Mouse (Mus musculus): ENCODE measurements at regions not wholly inside any gene's neighbourhood (a gene's known extent, or its start where the extent isn't known, plus 50 kb on each side); places are given as distances from the start of the nearest gene placed in this dataset.

- WGBS (ENCODE audit: insufficient replicate concordance) = 70% methylated on average over 8 of the region's 8 CpGs
- TF ChIP-seq CTCF (IDR thresholded peaks at IDR 0.05; ENCODE audit: low read depth) (no peak), EP300 (IDR thresholded peaks at IDR 0.05; ENCODE audit: low read depth) (no peak)
- Histone ChIP-seq H3K9ac (replicated peaks) (no peak overlapping the region), H3K27me3 (ENCODE audit: control insufficient read depth, insufficient read depth, low read length) (no peaks in the 10 kb centered on the region), H3K4me2 (ENCODE audit: low read depth) (no peak overlapping the region), H3K4me1 (replicated peaks; ENCODE audit: control insufficient read depth in 2 of 2, insufficient read depth in 2 of 2, low read length in 1 of 2) (no peaks in the 10 kb centered on the region), H3K27ac (no peak overlapping the region), H3K9me3 (ENCODE audit: control insufficient read depth, low read length) (no peaks in the 10 kb centered on the region), H3K36me3 (replicated peaks; ENCODE audit: control insufficient read depth, insufficient read depth, low read depth) (no peaks in the 10 kb centered on the region), H3K4me3 (ENCODE audit: insufficient read depth in 1 of 2, low read depth in 2 of 2, low read length in 2 of 2) (no peak overlapping the region)
- no peak for ATAC-seq (ENCODE audit: insufficient read depth)
- no peak for DNase-seq (ENCODE audit: low read depth in 3 of 3, low spot score in 3 of 3)
Observed at GRCm38 (mm10) chr3:41436238-41436637, 119.3 kb upstream of the Jade1 start.

- no peak for DNase-seq (ENCODE audit: low read depth in 3 of 3, low spot score in 3 of 3)
Observed at GRCm38 (mm10) chr3:41433106-41433505, 122.4 kb upstream of the Jade1 start.

GRCm38 (mm10) chr3:41432376-41432775, 123.2 kb upstream of the Jade1 start:
- ATAC-seq (ENCODE audit: insufficient read depth) (no peak), DNase-seq (ENCODE audit: low read depth in 3 of 3, low spot score in 3 of 3) (no peak)
- H3K9ac ChIP-seq (replicated peaks) = no peak overlapping the region
- no peak overlapping the region for H3K4me2 ChIP-seq (ENCODE audit: low read depth)
- no peaks in the 10 kb centered on the region for H3K9me3 ChIP-seq (ENCODE audit: control insufficient read depth, low read length)
- H3K27me3 ChIP-seq (ENCODE audit: control insufficient read depth, insufficient read depth, low read length) = no peaks in the 10 kb centered on the region
- H3K4me1 ChIP-seq (replicated peaks; ENCODE audit: control insufficient read depth in 2 of 2, insufficient read depth in 2 of 2, low read length in 1 of 2) = no peaks in the 10 kb centered on the region
- no peak overlapping the region for H3K4me3 ChIP-seq (ENCODE audit: insufficient read depth in 1 of 2, low read depth in 2 of 2, low read length in 2 of 2)
- TF ChIP-seq EP300 (IDR thresholded peaks at IDR 0.05; ENCODE audit: low read depth) (no peak), CTCF (IDR thresholded peaks at IDR 0.05; ENCODE audit: low read depth) (no peak)
- 58% methylated on average over 5 of the region's 5 CpGs for WGBS (ENCODE audit: insufficient replicate concordance)
- H3K27ac ChIP-seq = no peak overlapping the region
- no peaks in the 10 kb centered on the region for H3K36me3 ChIP-seq (replicated peaks; ENCODE audit: control insufficient read depth, insufficient read depth, low read depth)

More at GRCm38 (mm10) chr3:41433106-41433505, 122.4 kb upstream of the Jade1 start:
- WGBS (ENCODE audit: insufficient replicate concordance) = 56% methylated on average over 3 of the region's 3 CpGs
- Histone ChIP-seq H3K9ac (replicated peaks) (no peak overlapping the region), H3K4me2 (ENCODE audit: low read depth) (no peak overlapping the region), H3K4me3 (ENCODE audit: insufficient read depth in 1 of 2, low read depth in 2 of 2, low read length in 2 of 2) (no peak overlapping the region), H3K36me3 (replicated peaks; ENCODE audit: control insufficient read depth, insufficient read depth, low read depth) (no peaks in the 10 kb centered on the region), H3K4me1 (replicated peaks; ENCODE audit: control insufficient read depth in 2 of 2, insufficient read depth in 2 of 2, low read length in 1 of 2) (no peaks in the 10 kb centered on the region), H3K9me3 (ENCODE audit: control insufficient read depth, low read length) (no peaks in the 10 kb centered on the region), H3K27me3 (ENCODE audit: control insufficient read depth, insufficient read depth, low read length) (no peaks in the 10 kb centered on the region), H3K27ac (no peak overlapping the region)
- TF ChIP-seq CTCF (IDR thresholded peaks at IDR 0.05; ENCODE audit: low read depth) = no peak
- no peak for TF ChIP-seq EP300 (IDR thresholded peaks at IDR 0.05; ENCODE audit: low read depth)
- ATAC-seq (ENCODE audit: insufficient read depth) = no peak

- TF ChIP-seq EP300 (IDR thresholded peaks at IDR 0.05; ENCODE audit: low read depth) = no peak
- Histone ChIP-seq H3K27me3 (ENCODE audit: control insufficient read depth, insufficient read depth, low read length) (no peaks in the 10 kb centered on the region), H3K4me3 (ENCODE audit: insufficient read depth in 1 of 2, low read depth in 2 of 2, low read length in 2 of 2) (no peak overlapping the region), H3K36me3 (replicated peaks; ENCODE audit: control insufficient read depth, insufficient read depth, low read depth) (no peaks in the 10 kb centered on the region), H3K9ac (replicated peaks) (no peak overlapping the region), H3K4me1 (replicated peaks; ENCODE audit: control insufficient read depth in 2 of 2, insufficient read depth in 2 of 2, low read length in 1 of 2) (no peaks in the 10 kb centered on the region), H3K4me2 (ENCODE audit: low read depth) (no peak overlapping the region), H3K27ac (no peak overlapping the region), H3K9me3 (ENCODE audit: control insufficient read depth, low read length) (no peaks in the 10 kb centered on the region)
- ATAC-seq (ENCODE audit: insufficient read depth) (no peak), DNase-seq (ENCODE audit: low read depth in 3 of 3, low spot score in 3 of 3) (no peak)
- WGBS (ENCODE audit: insufficient replicate concordance) = 46% methylated on average over 3 of the region's 3 CpGs
Observed at GRCm38 (mm10) chr3:41430191-41430590, 125.3 kb upstream of the Jade1 start.

- H3K4me3 ChIP-seq (ENCODE audit: insufficient read depth in 1 of 2, low read depth in 2 of 2, low read length in 2 of 2) = no peak overlapping the region
- no peak overlapping the region for H3K9ac ChIP-seq (replicated peaks)
- no peak for TF ChIP-seq EP300 (IDR thresholded peaks at IDR 0.05; ENCODE audit: low read depth)
- no peak for TF ChIP-seq CTCF (IDR thresholded peaks at IDR 0.05; ENCODE audit: low read depth)
- 71% methylated on average over 3 of the region's 3 CpGs for WGBS (ENCODE audit: insufficient replicate concordance)
- no peaks in the 10 kb centered on the region for H3K4me1 ChIP-seq (replicated peaks; ENCODE audit: control insufficient read depth in 2 of 2, insufficient read depth in 2 of 2, low read length in 1 of 2)
- no peaks in the 10 kb centered on the region for H3K36me3 ChIP-seq (replicated peaks; ENCODE audit: control insufficient read depth, insufficient read depth, low read depth)
- H3K9me3 ChIP-seq (ENCODE audit: control insufficient read depth, low read length) = no peaks in the 10 kb centered on the region
- ATAC-seq (ENCODE audit: insufficient read depth) (no peak), DNase-seq (ENCODE audit: low read depth in 3 of 3, low spot score in 3 of 3) (no peak)
- no peaks in the 10 kb centered on the region for H3K27me3 ChIP-seq (ENCODE audit: control insufficient read depth, insufficient read depth, low read length)
- no peak overlapping the region for H3K4me2 ChIP-seq (ENCODE audit: low read depth)
- H3K27ac ChIP-seq = no peak overlapping the region
Observed at GRCm38 (mm10) chr3:41426946-41427345, 128.6 kb upstream of the Jade1 start.
